Mouse (Mus musculus): ENCODE data around the gene Grcc10. TPM values are rescaled to one million over a fixed set of nuclear protein-coding genes. Genes with fewer than 3 reads are reported as not detected.

Gene Grcc10
- polyA plus RNA-seq, 1 experiment, result 0.95 TPM

- Histone ChIP-seq H3K4me1 (ENCODE audit: control insufficient read depth) (peaks cover 2% of the 10 kb centered on the region), H3K27me3 (ENCODE audit: control insufficient read depth) (peaks cover 40% of the 10 kb centered on the region), H3K36me3 (ENCODE audit: control insufficient read depth) (no peaks in the 10 kb centered on the region), H3K9me3 (ENCODE audit: control insufficient read depth, low read length) (no peaks in the 10 kb centered on the region), H3K4me3 (replicated peaks) (no peak within 1 kb of the TSS)
- no peak for TF ChIP-seq TAL1 (IDR thresholded peaks at IDR 0.05; ENCODE audit: low read length)
- TF ChIP-seq GATA1 (IDR thresholded peaks at IDR 0.05; ENCODE audit: low read length), result no peak
These were observed 38.2 kb upstream of the Grcc10 start, which contains the start of gene Lrrc23 for GRCm38 (mm10) chr6:124779222-124779983. Lrrc23 (minus strand) TSS chr6:124779727.

DNA sequence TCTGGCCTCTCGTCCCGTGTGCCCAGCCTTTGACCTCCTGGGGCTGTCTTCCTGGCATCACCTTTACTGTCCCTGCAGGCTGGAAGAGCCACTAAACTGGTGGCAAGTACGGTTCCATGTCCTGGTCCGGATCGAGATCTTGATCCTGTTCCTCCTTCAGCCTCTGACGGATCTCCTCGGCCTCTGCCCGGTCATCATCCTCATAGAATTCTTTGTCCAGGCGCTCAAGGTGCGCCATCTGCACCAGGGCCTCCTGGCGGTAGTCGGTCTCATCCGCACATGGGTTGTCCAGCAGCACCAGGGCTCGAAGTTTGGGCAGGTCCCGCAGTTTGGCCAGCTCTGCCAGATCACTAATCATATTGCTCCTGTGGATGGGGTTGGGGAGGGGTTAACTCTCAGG is 29.3 kb upstream of the Grcc10 start:
- peaks cover 68% of the 10 kb centered on the region for H3K27me3 ChIP-seq (ENCODE audit: control insufficient read depth)
- peaks cover 3% of the 10 kb centered on the region; the same call in 1 of the 2 replicates for H3K9me3 ChIP-seq (ENCODE audit: control insufficient read depth, low read length)
- H3K36me3 ChIP-seq (ENCODE audit: control insufficient read depth), result no peaks in the 10 kb centered on the region
- no peak for TF ChIP-seq TAL1 (IDR thresholded peaks at IDR 0.05; ENCODE audit: low read length)
- TF ChIP-seq GATA1 (IDR thresholded peaks at IDR 0.05; ENCODE audit: low read length), result no peak
- H3K4me3 ChIP-seq (replicated peaks), result no peak overlapping the region
- peaks cover 13% of the 10 kb centered on the region for H3K4me1 ChIP-seq (ENCODE audit: control insufficient read depth)

DNA sequence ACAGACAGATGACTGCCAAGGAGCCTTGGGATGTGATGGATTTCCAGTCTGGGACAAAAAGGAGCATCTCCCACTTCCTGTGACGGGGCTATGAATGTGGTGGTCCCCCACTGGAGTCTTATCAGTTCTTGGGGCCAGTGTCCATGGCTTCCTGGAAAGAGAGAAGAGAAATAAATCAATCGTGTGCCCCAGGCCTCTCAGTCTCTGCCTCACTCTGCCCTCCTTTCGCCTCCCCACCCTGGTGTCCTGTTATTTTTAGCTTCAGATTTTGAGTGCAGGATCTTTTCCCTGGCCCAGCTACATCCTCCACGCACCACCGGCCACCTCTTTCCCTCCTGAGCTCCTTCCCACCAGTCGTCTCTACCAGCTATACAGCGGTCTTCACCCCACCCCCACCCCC is 28.8 kb upstream of the Grcc10 start:
- Histone ChIP-seq H3K4me1 (ENCODE audit: control insufficient read depth) (peaks cover 13% of the 10 kb centered on the region), H3K9me3 (ENCODE audit: control insufficient read depth, low read length) (peaks cover 3% of the 10 kb centered on the region; the same call in 1 of the 2 replicates), H3K4me3 (replicated peaks) (no peak overlapping the region), H3K36me3 (ENCODE audit: control insufficient read depth) (no peaks in the 10 kb centered on the region), H3K27me3 (ENCODE audit: control insufficient read depth) (peaks cover 68% of the 10 kb centered on the region)
- no peak for TF ChIP-seq TAL1 (IDR thresholded peaks at IDR 0.05; ENCODE audit: low read length)
- TF ChIP-seq GATA1 (IDR thresholded peaks at IDR 0.05; ENCODE audit: low read length), result no peak

GRCm38 (mm10) chr6:124769101-124769765 is 28.1 kb upstream of the Grcc10 start, which contains the start of gene Eno2:
Eno2 (minus strand) TSS chr6:124769673.
- H3K27me3 ChIP-seq (ENCODE audit: control insufficient read depth), result peaks cover 67% of the 10 kb centered on the region
- peak within 1 kb of the TSS; percentile 38 for H3K4me3 ChIP-seq (replicated peaks)
- H3K36me3 ChIP-seq (ENCODE audit: control insufficient read depth), result no peaks in the 10 kb centered on the region
- H3K9me3 ChIP-seq (ENCODE audit: control insufficient read depth, low read length), result peaks cover 3% of the 10 kb centered on the region; the same call in 1 of the 2 replicates
- peaks cover 13% of the 10 kb centered on the region for H3K4me1 ChIP-seq (ENCODE audit: control insufficient read depth)
- TF ChIP-seq GATA1 (IDR thresholded peaks at IDR 0.05; ENCODE audit: low read length) (no peak), TAL1 (IDR thresholded peaks at IDR 0.05; ENCODE audit: low read length) (no peak)

GRCm38 (mm10) chr6:124768704-124769044 is 27.5 kb upstream of the Grcc10 start:
- Histone ChIP-seq H3K4me3 (replicated peaks) (no peak overlapping the region), H3K9me3 (ENCODE audit: control insufficient read depth, low read length) (peaks cover 3% of the 10 kb centered on the region; the same call in 1 of the 2 replicates), H3K4me1 (ENCODE audit: control insufficient read depth) (peaks cover 13% of the 10 kb centered on the region), H3K36me3 (ENCODE audit: control insufficient read depth) (no peaks in the 10 kb centered on the region), H3K27me3 (ENCODE audit: control insufficient read depth) (peaks cover 67% of the 10 kb centered on the region)
- TF ChIP-seq TAL1 (IDR thresholded peaks at IDR 0.05; ENCODE audit: low read length) (no peak), GATA1 (IDR thresholded peaks at IDR 0.05; ENCODE audit: low read length) (no peak)

GRCm38 (mm10) chr6:124767920-124768703 is 26.9 kb upstream of the Grcc10 start:
- no peak for TF ChIP-seq GATA1 (IDR thresholded peaks at IDR 0.05; ENCODE audit: low read length)
- TF ChIP-seq TAL1 (IDR thresholded peaks at IDR 0.05; ENCODE audit: low read length), result no peak
- Histone ChIP-seq H3K9me3 (ENCODE audit: control insufficient read depth, low read length) (peaks cover 3% of the 10 kb centered on the region; the same call in 1 of the 2 replicates), H3K27me3 (ENCODE audit: control insufficient read depth) (peaks cover 67% of the 10 kb centered on the region), H3K4me1 (ENCODE audit: control insufficient read depth) (peaks cover 13% of the 10 kb centered on the region), H3K4me3 (replicated peaks) (no peak overlapping the region), H3K36me3 (ENCODE audit: control insufficient read depth) (no peaks in the 10 kb centered on the region)

GRCm38 (mm10) chr6:124767536-124767919 is 26.4 kb upstream of the Grcc10 start:
- H3K4me1 ChIP-seq (ENCODE audit: control insufficient read depth), result peaks cover 13% of the 10 kb centered on the region
- H3K27me3 ChIP-seq (ENCODE audit: control insufficient read depth), result peaks cover 70% of the 10 kb centered on the region
- TF ChIP-seq TAL1 (IDR thresholded peaks at IDR 0.05; ENCODE audit: low read length) (no peak), GATA1 (IDR thresholded peaks at IDR 0.05; ENCODE audit: low read length) (no peak)
- peaks cover 3% of the 10 kb centered on the region; the same call in 1 of the 2 replicates for H3K9me3 ChIP-seq (ENCODE audit: control insufficient read depth, low read length)
- no peaks in the 10 kb centered on the region for H3K36me3 ChIP-seq (ENCODE audit: control insufficient read depth)
- H3K4me3 ChIP-seq (replicated peaks), result no peak overlapping the region

DNA sequence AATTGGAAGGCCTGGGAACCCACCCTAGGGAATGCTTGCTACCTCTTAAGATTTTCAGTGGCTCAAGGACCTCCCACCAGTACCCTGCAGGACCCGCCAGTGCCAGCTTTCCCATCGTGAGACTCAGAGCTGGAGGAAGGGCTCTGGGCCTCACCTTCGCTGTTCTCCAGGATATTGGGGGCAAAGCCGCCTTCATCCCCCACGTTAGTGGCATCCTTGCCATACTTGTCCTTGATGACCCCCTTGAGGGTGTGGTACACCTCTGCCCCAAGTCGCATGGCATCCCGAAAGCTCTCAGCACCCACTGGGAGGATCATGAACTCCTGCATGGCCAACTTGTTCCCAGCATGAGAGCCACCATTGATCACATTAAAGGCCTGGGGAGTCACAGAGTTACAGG is 24.8 kb upstream of the Grcc10 start:
- Histone ChIP-seq H3K36me3 (ENCODE audit: control insufficient read depth) (no peaks in the 10 kb centered on the region), H3K27me3 (ENCODE audit: control insufficient read depth) (peaks cover 72% of the 10 kb centered on the region), H3K4me3 (replicated peaks) (no peak overlapping the region), H3K9me3 (ENCODE audit: control insufficient read depth, low read length) (peaks cover 3% of the 10 kb centered on the region; the same call in 1 of the 2 replicates), H3K4me1 (ENCODE audit: control insufficient read depth) (peaks cover 13% of the 10 kb centered on the region)
- TF ChIP-seq TAL1 (IDR thresholded peaks at IDR 0.05; ENCODE audit: low read length) (no peak), GATA1 (IDR thresholded peaks at IDR 0.05; ENCODE audit: low read length) (no peak)

All from erythroblast, embryonic 14.5 days (primary cell).